Comparison of ENCODE assay signal across 8 mouse cellular contexts in genomic region chr3:65391784-65392420, GRCm38 (mm10). TPM values are rescaled to one million over a fixed set of nuclear protein-coding genes. Genes with fewer than 3 reads are reported as not detected.
DNase-seq lines count a peak whose midpoint lies in the region; ATAC-seq and TF ChIP-seq lines count a peak whose summit lies in the region.

No protein-coding gene starts in this region.

- no peaks in the 10 kb centered on the region for H3K4me1 ChIP-seq in heart, adult 2 months (ENCODE audit: control insufficient read depth, insufficient read depth, low read length)
- peaks cover 8% of the 10 kb centered on the region for H3K4me1 ChIP-seq in heart, embryonic 16.5 days (ENCODE audit: control insufficient read depth, insufficient read depth, low read length)
- H3K4me1 ChIP-seq in midbrain, embryonic 14.5 days (ENCODE audit: control insufficient read depth, insufficient read depth, low read length) = peaks cover 8% of the 10 kb centered on the region

- H3K79me2 ChIP-seq in heart, adult 2 months (replicated peaks; ENCODE audit: control insufficient read depth, insufficient read depth, low read length) = peaks cover 3% of the 10 kb centered on the region
- peaks cover 55% of the 10 kb centered on the region for H3K79me2 ChIP-seq in C2C12 (ENCODE audit: control insufficient read depth, insufficient read depth)

- DNase-seq in heart, adult 2 months = no peak
- DNase-seq in heart, postnatal 36 days = no peak
- DNase-seq in c-Kit-positive CD71-negative TER-119-negative erythroid progenitor cells, embryonic 14.5 days (ENCODE audit: low read depth) = peak; percentile 23
- peak; percentile 9 for DNase-seq in left cerebral cortex, postnatal 4 days
- no peak for DNase-seq in midbrain, embryonic 14.5 days
- DNase-seq in T-cell, adult 2 months (ENCODE audit: low spot score) = no peak

- peaks cover 30% of the 10 kb centered on the region for H3K36me3 ChIP-seq in heart, adult 2 months (ENCODE audit: control insufficient read depth, insufficient read depth, low read length)
- peaks cover 37% of the 10 kb centered on the region for H3K36me3 ChIP-seq in C2C12 (ENCODE audit: control insufficient read depth, insufficient read depth)
- peaks cover 25% of the 10 kb centered on the region for H3K36me3 ChIP-seq in heart, embryonic 16.5 days (ENCODE audit: control insufficient read depth, insufficient read depth)
- H3K36me3 ChIP-seq in midbrain, embryonic 14.5 days (ENCODE audit: control insufficient read depth, insufficient read depth, low read length) = peaks cover 32% of the 10 kb centered on the region

- H3K9ac ChIP-seq in heart, adult 2 months (ENCODE audit: low read depth, low read length) = peak overlapping the region; percentile 86
- peak overlapping the region; percentile 91 for H3K9ac ChIP-seq in heart, embryonic 16.5 days (ENCODE audit: low read length)
- peak overlapping the region; percentile 91 for H3K9ac ChIP-seq in midbrain, embryonic 14.5 days (replicated peaks; ENCODE audit: low read length)

- intact Hi-C loops in heart, adult 2 months (cut with DNase I) = loop anchor here (2.0 to 5.0 kb wide), 3 partner anchors 49 to 540 kb away; partner anchors contain the start of gene Tiparp
- intact Hi-C loops in heart, postnatal 36 days (cut with DNase I) = loop anchor here (2.0 kb wide), 1 partner anchor 137 kb away; the partner anchor contains the start of gene Tiparp
- intact Hi-C loops in left cerebral cortex, postnatal 4 days (cut with DNase I) = loop anchor here (5.0 kb wide), 1 partner anchor 540 kb away; no protein-coding TSS in a partner anchor

- TF ChIP-seq CTCF in heart, adult 2 months (IDR thresholded peaks at IDR 0.05) = no peak
- TF ChIP-seq CTCF in C2C12 (IDR thresholded peaks at IDR 0.05; ENCODE audit: control insufficient read depth, insufficient read depth, insufficient read length) = no peak

- H3ac ChIP-seq in C2C12 (ENCODE audit: control insufficient read depth, insufficient read length, low read depth) = peak overlapping the region; percentile 89

- H3K4me3 ChIP-seq in heart, adult 2 months = peak overlapping the region; percentile 68
- peak overlapping the region; percentile 82 for H3K4me3 ChIP-seq in C2C12 (ENCODE audit: insufficient read depth, poor library complexity, severe bottlenecking)
- peak overlapping the region; percentile 80 for H3K4me3 ChIP-seq in heart, embryonic 16.5 days (ENCODE audit: low read length)
- peak overlapping the region; percentile 79 for H3K4me3 ChIP-seq in midbrain, embryonic 14.5 days (replicated peaks; ENCODE audit: low read depth, low read length)

- under 1% methylated on average over 37 of the region's 37 CpGs for WGBS in heart, adult 2 months
- WGBS in heart, embryonic 16.5 days = under 1% methylated on average over 37 of the region's 37 CpGs
- under 1% methylated on average over 37 of the region's 37 CpGs for WGBS in midbrain, embryonic 14.5 days

- peak overlapping the region; percentile 79 for H3K27ac ChIP-seq in heart, adult 2 months
- peak overlapping the region; percentile 88 for H3K27ac ChIP-seq in heart, embryonic 16.5 days (ENCODE audit: low read length)
- peak overlapping the region; percentile 90 for H3K27ac ChIP-seq in midbrain, embryonic 14.5 days (replicated peaks; ENCODE audit: low read depth, low read length)

- peak overlapping the region; percentile 87 for H3K4me2 ChIP-seq in heart, embryonic 16.5 days (ENCODE audit: low read depth, low read length)
- H3K4me2 ChIP-seq in midbrain, embryonic 14.5 days (ENCODE audit: low read length) = peak overlapping the region; percentile 79

- H3K9me3 ChIP-seq in heart, embryonic 16.5 days (replicated peaks; ENCODE audit: control insufficient read depth, low read length) = no peaks in the 10 kb centered on the region
- H3K9me3 ChIP-seq in midbrain, embryonic 14.5 days (ENCODE audit: control insufficient read depth, low read length) = no peaks in the 10 kb centered on the region

- peaks cover 48% of the 10 kb centered on the region for H3K79me3 ChIP-seq in C2C12 (ENCODE audit: low read depth)

- ATAC-seq in heart, embryonic 16.5 days (replicated peaks; ENCODE audit: extremely low read depth, insufficient read depth, low FRiP score) = peak; percentile 24
- ATAC-seq in midbrain, embryonic 14.5 days (ENCODE audit: low FRiP score, low TSS enrichment) = peak; percentile 70

- no peak for TF ChIP-seq EP300 in heart, adult 2 months (IDR thresholded peaks at IDR 0.05; ENCODE audit: insufficient read depth, low read depth, low read length)

- no peaks in the 10 kb centered on the region for H3K27me3 ChIP-seq in heart, adult 2 months (ENCODE audit: control insufficient read depth, insufficient read depth, low read length)
- H3K27me3 ChIP-seq in C2C12 (ENCODE audit: control insufficient read depth, insufficient read depth, insufficient read length) = no peaks in the 10 kb centered on the region
- H3K27me3 ChIP-seq in heart, embryonic 16.5 days (ENCODE audit: control insufficient read depth, insufficient read depth, low read length) = no peaks in the 10 kb centered on the region
- H3K27me3 ChIP-seq in midbrain, embryonic 14.5 days (ENCODE audit: control insufficient read depth, insufficient read depth, low read length) = no peaks in the 10 kb centered on the region

- TF ChIP-seq POLR2A in heart, adult 2 months (IDR thresholded peaks at IDR 0.05; ENCODE audit: insufficient read depth, low read depth, low read length) = no peak

TF ChIP-seq in C2C12, 6 proteins besides CTCF, POLR2A, EP300 and RAD21:
- no peak for TF ChIP-seq CEBPB (IDR thresholded peaks at IDR 0.05; ENCODE audit: low read depth)
- TF ChIP-seq MYOD1 (IDR thresholded peaks at IDR 0.05; ENCODE audit: control insufficient read depth, insufficient read length, low read depth) = no peak
- TF ChIP-seq MYOG (IDR thresholded peaks at IDR 0.05; ENCODE audit: control insufficient read depth, extremely low read depth, insufficient read length) = no peak
- no peak for TF ChIP-seq MAX (IDR thresholded peaks at IDR 0.05)
- TF ChIP-seq USF1 (IDR thresholded peaks at IDR 0.05; ENCODE audit: low read depth) = no peak
- no peak for TF ChIP-seq FOSL1 (IDR thresholded peaks at IDR 0.05; ENCODE audit: insufficient read depth, low read length, poor library complexity, severe bottlenecking)

RNA-seq across cellular contexts. Expression of gene Ssr3, which starts 0.5 kb away (rescaled TPM):
- 100 to 1,000 TPM; 111 to 120 TPM for total RNA-seq in heart, adult 2 months (2021)
- polyA plus RNA-seq in heart, adult 2 months (2012; rRNA removed) = 64.8 and 120 TPM in 2 replicates
- 100 to 1,000 TPM; 117 to 129 TPM for total RNA-seq in heart, postnatal 36 days (2021)
- polyA plus RNA-seq in C2C12 (2012; fragmentation: generic; extraction: Trizol) = 94.4 TPM
- 205 and 208 TPM in 2 replicates for polyA plus RNA-seq in heart, embryonic 16.5 days (2015; fragmentation: Nextera tagmentation; extraction: Ambion mirVana)
- 100 to 1,000 TPM; 133 to 147 TPM for total RNA-seq in left cerebral cortex, postnatal 4 days (2021)
- polyA plus RNA-seq in midbrain, embryonic 14.5 days (2014; fragmentation: Nextera tagmentation; extraction: Ambion mirVana) = 169 and 212 TPM in 2 replicates

Comparison
In these comparisons a context has a peak if more than half of its experiments do, and no peak if none do; other contexts are left out.
1. DNase-seq: peak in c-Kit-positive CD71-negative TER-119-negative erythroid progenitor cells, embryonic 14.5 days (single experiment) and left cerebral cortex, postnatal 4 days (single experiment); none in heart, adult 2 months (0 of 2), heart, postnatal 36 days (0 of 2), midbrain, embryonic 14.5 days (single experiment) and T-cell, adult 2 months (single experiment).
2. Peak in every context shown above with its lines, with median percentiles within 50 percentile points of each other: H3K27ac ChIP-seq, H3K4me3 ChIP-seq and H3K9ac ChIP-seq.